Mouse (Mus musculus) ovary, postnatal 36 days (tissue): ENCODE results near the gene Cftr.
A peak's percentile ranks its signal among the peaks of the same experiment; 100 is the strongest.

Experiments
- DNase-seq: peaks from one replicate; pipeline ENCODE4 v3.0.0; 2022; ENCODE audit warnings: low spot score, mixed read lengths

Cftr gene

DNA sequence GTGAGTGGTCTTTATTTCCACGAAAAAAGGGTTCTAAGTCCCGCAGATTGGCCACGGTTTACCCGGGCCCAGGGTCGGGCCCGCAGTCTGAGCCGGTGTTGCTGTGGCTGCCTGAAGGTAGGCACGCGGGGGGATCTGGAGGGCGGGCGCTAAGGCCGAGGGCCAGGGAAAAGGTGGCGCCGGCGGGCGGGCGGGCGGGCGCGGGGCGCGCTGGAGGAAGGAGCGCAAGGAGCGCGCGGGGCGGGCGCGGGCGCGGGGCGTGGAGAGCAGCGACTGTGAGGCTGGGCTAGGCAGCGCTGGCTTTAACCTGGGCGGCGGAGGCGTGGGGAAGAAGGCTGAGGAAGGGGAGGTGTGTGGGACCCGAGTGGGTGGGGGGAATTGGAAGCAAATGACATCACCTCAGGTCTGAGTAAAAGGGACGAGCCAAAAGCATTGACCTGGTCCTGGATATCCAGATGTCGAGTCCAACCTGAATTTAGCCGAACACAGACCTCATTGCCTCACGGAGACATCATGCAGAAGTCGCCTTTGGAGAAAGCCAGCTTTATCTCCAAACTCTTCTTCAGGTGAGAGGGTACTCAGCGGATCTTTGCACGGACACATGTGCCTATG, at the start of gene Cftr:
Gene Cftr, plus strand, starts transcription at position 377 of the 612 bp plus-strand sequence.
- peak; percentile 32 for DNase-seq

DNA sequence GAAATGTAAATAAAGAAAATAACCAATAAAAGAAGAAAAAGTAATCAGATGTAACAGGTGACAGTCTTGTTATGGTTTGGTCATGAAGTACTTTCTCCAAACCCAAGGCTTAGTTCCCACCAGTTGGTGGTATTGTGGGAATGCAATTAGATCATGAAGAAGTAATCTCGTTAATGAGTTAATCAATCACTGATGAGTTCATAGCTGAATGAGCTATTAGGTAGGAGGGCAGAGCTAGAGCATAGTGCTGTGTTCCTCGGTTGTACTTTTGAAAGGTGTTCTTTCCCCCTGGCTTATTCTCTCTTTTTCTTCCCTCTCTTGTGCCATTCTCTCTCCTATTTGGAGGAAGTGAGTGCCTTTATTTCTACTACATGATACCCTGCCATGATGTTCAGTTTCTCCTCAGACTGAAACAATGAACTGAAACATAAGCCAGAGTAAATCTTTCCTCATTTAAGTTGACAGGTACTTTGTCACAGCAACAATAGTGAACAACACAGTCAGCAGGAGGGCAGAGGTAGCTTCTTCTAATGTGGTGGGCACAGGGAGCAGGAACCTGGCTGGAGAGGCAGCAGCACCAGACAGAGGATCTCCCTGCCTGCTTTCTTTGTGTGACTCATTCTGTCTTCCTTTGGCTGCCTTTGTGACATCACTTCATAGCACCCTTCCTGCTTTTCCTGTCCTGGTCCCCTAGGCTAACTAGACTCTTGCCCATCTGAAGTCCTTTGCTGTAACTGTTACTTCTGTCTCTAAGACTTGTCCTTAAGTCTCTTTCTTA, 43.1 kb upstream of the Cftr start:
- no peak for DNase-seq

DNA sequence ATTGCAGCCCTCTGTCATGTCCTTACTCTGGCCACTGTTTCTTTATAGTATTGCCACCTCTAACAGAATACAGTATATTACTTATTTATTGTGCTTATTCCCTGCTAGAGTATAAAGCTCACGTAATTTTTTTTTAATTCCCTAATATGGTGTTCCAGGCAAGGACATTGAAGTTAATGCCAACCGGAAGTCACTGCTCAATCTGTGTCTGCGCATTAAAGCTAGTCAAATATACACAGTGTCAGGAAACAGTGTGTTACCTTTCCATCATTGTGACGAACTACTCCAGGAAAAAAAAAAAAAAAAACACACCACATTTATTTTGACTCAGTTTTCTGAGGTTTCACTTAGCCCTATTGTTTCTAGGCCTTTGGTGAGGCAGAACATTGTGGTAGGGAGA, 42.4 kb upstream of the Cftr start:
- no peak for DNase-seq

DNA sequence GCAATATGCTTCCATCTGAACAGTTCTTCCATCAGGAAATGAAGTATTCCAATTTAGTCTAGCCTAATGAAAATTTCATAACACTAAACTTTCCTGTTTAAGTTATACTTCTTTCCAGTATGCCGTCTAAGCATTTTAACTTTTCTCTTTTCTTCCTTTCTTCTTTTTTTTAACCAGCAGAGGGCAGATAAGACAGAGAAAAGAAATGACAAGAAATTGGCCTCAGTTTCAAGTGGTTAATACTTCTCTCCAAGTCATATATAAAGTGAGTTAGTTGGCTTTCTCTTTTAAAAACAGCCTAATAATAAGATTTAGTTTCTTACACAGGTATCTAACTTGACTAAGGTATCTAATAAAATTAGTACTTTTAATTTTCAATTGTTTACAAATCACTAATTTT, 35.2 kb upstream of the Cftr start:
- no peak for DNase-seq

DNA sequence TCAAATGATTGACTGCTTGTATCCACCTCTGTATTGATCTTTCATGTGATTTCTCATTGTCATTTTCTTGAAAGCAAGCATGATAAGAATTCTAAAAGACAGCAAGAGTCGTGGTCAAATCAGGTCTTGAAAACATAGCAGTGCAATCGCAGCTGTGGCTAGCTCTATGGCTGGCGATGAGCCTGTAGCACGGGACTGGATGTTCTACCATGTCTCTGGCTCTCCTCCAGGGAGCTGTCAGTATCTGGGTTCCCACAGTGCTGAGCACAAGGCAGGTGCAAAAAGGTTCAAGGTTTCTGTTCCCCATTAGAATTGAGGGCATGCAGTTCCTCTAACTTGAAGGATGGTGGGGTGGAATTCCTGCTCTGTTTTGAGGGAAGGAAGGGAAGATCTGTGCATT, 17.5 kb upstream of the Cftr start:
- no peak for DNase-seq

DNA sequence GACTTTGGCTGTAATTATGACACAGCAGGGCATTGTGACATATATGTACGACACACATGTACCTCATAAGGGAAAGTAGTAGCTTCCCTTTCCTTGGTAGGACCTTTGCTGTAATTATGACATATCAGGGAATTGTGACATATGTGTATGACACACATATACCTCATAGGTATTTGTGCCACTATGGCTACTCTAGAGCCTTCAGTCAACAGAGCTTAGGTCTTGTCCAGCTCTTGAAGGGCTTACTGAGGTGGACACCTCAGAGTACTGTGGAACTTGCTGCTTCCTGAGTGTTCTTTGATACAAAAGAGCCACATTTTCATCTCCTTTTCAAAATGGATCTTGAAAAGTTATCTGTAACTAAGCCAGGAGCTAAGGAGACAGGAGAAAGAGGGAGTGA, 869 bp upstream of the Cftr start:
- no peak for DNase-seq

DNA sequence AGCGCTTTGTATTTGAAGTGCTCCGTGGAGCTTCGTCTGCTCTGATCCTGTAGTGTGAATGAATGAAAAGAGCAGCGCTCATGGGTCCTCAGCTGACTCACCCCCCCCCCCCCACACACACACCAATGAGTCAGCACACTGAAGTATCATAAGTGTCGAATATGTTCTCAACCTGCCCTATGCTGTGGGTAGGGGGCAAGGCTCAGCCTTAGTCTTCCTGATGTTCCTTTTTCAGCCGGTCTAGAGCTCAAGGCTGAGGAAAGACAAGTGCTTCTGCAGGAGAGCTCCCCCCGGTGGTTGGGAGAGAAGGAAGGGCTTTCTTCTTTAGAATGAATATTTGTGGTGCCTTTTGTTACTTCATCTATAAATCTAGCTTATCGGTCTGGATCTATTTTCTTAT, 1.1 kb downstream of the Cftr start:
- peak; percentile 9 for DNase-seq

DNA sequence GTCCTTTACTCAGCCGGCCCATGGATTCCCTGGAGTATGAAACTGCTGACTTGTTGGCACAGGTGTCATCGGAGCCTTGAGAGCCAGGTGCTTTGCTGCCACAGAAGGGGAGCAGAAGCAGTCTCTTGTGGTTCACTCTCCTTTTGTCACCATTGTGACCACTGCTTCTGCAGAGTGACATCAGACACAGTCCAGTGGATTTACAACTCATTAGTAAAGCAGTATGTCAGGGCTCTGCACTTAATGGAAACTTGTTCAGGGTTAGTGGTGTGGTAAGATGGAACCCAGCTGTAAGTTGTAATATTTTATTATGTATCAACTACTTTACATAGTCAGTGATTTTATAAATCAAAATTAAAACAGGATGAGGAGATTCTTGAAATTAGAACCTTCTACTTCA, 7.0 kb downstream of the Cftr start:
- DNase-seq, result no peak

DNA sequence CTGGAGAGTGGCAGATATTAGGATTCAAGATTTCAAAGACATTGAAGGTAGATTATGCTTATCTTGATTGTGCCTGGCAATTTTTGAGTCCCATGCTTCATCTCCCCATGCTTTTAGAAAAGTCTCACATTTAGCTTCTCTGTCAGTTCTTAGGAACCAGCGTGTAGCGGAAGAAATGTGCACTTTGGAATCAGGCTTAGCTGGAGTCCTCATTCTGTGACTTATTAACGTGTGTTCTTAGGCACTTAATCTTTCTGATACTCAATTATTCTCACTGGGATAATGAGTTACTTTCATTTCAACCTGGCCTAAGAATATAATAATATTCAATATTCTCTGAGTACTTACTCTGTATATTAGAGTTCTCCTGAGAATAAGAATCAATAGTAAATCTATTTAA, 10.2 kb downstream of the Cftr start:
- DNase-seq, result no peak

DNA sequence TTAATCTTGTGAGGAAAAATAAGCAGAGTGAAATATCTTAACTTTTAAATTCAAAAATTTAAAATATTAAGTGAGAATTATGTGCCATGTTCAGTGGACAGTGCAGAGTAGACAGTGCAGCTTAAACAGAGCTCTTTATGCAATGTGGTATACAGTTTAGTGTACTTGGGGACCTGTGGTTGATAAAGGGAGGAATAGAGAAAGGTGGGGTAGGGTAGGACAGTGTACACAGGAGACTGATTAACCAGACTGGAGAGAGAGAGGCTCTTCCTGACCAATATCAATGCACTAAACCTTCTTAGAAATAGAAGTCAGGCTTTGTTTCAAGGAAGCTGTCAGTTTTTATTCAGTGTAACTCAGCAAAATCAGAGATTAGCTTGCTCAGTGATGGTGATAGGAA, 12.4 kb downstream of the Cftr start:
- DNase-seq, result no peak

DNA sequence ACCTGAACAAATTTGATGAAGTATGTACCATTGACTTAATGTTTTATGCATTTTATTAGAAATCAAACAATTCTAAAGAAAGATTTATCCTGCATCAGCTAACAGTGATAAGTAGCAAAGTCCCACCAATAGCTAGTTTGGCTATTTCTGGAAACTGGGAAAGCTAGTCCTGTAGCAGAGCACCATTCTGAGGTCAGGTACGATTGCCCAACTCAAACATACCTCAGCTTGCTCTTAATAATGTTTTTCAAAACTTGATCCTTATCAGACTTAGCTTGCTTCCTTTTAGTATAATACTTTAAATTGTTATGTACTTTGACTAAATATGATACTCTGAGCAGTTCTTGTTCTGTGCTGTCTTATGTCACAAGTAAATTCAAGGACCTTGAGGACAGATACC, 50.2 kb downstream of the Cftr start:
- DNase-seq, result no peak

DNA sequence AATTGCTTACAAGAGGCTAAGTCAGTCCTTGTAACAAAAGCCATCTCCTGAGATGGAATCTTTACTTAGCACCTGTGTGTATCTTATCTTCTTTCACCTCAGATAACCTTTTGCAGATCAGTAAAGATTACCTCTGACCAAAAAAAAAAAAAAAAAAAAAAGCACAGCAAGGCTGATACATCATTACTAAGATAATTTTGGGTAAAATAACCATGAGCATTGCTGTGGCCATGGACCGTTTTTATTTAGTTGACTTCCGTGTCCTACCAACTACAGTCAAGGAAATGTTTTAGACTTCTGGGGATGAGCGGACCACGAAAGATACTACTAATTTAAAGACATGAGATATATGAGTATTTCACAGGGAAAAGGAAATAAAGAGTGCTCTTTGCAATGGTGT, 52.7 kb downstream of the Cftr start:
- DNase-seq, result no peak

DNA sequence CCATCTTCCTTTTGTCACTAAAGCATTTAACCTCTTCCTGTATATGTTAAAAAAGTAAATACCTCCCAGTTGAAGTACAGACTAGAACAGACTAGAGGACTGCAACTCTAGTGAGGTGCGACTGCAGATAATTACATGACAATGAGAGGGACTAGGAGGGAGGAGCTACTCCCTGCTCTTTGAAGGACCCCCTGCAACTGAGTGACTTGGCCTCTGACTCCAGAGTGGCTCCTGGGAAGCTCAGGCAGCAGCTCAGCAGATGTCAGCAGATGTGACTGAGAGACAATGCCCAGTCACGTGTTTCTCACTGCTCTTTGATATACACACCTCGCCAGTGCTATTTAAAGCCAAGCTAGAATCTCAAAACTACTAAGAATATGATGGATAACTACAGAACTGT, 54.7 kb downstream of the Cftr start:
- DNase-seq, result no peak

DNA sequence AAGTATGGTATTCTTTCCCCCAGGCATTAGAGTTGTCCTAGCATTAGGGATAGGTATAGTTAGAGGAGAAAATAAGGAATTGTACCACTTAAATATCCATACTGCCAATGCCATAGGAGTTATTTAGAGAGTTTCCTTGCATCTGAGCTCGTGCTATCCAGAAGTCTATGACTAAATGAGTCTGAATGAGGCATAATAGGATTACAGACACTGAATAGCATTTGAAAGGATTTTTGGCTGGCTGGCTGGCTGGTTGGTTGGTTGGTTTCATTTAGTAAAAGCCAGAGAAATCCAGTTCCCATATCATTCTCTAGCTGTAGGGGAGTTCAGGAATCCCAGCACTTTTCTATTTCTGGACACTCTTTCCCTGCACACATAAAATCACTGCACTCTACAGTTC, 76.0 kb downstream of the Cftr start:
- no peak for DNase-seq

DNA sequence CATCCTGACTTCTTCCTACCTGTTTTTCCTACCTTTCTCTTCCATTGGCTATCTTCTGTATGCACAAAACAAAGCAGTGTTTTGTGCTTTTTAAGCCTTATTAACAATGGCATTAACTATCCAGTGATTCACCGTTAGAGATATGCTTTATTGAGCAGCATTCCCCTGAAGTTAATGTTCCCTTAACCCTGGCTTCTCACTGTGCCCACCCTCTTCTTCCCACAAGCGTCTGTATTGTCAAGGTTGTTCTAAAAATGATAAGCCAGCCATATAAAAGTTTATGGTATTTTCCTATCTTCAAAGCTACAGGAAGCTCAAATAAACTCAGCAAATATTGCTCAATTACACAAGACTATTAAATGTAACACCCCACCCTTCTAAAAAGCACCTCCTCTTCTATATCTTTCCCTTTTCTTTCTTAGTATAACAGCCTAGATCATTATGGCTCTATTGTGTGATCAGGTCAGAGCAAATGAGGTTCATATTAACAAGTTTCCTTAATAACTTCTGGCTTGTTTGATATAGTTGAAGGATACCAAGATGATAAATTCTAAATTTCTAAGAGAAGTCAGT, 77.5 kb downstream of the Cftr start:
- DNase-seq, result no peak

DNA sequence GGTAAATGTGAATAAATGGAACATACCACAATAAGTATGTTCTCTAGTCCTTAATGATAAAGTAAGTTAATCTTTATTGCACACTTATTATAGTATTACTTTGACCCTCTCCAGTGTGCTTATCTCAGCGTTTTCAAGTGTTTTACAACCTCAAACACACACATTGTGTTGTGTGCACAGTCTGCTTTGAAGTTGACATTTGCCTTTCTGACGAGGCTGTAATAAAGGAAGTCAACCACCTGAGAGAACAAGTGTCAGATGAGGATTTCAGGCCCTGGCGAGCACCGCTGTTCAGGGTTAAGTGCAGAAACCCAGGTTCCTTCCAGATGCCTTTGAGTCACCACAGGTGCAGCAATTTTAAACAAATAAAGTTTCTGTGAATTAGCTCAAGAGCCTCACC, 78.0 kb downstream of the Cftr start:
- no peak for DNase-seq

DNA sequence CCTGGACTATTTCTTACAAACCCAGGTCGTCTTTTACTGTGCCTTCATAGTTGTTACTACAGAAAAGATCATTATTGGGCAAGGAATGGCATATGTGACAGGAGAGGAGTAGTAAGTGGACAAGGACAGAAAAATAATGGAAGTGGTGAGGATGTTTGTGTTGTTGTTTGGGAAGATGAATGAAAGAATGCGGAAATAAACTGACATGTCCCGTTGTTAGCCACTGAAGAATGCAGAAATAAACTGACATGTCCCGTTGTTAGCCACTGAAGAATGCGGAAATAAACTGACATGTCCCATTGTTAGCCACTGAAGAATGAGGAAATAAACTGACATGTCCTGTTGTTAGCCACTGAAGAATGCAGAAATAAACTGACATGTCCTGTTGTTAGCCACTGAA, 84.1 kb downstream of the Cftr start:
- no peak for DNase-seq

DNA sequence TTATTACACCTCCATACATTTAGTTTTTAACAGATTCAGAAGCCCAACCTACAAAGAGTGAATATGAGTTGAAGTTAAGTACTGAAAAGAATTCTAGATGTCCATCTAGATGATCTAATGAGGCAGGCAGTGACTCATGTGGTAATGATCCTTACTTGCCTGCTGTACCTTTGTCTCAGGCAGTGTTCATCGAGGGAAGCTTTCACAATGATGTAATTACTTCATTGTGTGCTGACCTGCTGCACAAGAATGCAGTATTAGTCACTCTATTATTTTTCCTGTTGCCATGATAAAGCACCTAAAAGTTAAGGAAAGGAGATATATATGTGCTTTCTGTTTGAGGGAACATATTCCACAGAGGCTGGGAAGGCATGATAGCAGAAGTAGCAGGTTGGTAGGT, 100.5 kb downstream of the Cftr start:
- DNase-seq, result no peak

DNA sequence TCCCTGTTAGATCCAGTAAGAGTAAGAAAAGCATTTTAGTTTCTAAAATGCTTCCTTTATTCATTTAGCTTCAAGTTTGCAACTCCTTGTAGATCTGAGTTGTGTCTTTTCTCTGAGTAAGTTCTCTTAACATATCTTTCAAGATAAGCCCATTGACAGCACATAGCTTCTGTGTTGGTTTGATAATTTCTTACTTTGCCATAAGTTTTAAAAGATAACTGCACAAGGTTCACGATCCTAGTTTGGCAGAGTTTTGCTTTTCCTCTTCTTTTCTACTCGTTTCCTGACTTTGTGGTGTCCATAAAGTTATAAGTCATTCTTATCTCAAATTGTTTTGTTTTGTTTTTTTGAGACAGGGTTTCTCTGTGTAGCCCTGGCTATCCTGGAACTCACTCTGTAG, 130.3 kb downstream of the Cftr start:
- no peak for DNase-seq

DNA sequence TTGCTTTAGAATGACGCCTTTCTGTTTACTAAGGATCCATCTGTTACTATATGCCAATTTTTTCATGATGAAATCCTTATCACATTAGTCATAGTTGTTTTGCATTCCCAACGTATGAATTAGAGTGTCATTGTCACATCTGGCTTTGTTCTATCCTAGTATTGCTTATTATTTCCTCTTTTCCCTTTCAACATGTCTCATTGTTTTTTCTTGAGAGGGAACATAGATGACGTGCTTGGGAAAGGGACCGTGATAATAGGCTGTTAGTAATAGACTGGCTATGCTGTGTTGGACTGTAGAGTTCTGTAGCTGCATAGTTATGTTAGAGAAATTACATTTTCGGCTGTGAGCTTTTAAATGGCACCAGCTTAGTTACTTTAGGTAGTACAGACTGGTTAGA, 131.6 kb downstream of the Cftr start:
- DNase-seq, result no peak

DNA sequence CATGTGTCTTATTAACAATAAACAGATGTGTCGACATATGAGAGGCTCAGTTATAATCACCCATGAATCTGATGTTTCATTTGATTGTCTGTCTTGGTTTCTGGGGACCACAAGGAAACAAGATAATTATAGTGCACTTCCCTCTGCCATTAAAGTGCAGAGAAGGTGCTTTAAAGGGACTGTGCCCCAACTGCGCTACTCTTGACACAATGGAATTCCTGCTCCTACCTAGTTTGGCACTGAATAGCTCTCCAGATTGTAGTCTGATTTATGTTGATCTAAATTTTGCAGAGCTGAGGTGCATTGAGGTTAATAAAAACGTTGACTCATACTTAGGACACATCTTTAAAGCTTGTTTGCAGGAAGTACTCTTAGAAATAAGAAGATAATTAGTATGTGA, 132.7 kb downstream of the Cftr start:
- DNase-seq, result no peak

DNA sequence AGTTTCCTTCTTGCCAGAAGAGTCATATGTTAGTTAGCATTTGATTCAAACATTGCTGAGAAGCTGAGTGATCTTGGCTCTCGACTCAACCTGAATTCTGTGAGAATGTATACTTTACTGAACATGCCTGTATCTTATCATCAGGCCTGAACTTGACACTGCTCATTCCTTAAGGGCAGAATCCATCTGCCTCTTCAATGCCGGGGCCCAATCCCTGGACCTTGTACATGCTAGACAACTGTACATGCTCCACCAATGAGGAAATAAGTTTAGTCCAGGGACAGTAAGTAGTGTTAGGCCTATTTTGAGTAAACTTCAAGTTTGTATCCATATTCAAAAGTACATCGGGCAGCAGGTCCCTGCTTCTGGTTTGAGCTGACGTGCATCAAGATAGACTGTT, 134.6 kb downstream of the Cftr start:
- no peak for DNase-seq

DNA sequence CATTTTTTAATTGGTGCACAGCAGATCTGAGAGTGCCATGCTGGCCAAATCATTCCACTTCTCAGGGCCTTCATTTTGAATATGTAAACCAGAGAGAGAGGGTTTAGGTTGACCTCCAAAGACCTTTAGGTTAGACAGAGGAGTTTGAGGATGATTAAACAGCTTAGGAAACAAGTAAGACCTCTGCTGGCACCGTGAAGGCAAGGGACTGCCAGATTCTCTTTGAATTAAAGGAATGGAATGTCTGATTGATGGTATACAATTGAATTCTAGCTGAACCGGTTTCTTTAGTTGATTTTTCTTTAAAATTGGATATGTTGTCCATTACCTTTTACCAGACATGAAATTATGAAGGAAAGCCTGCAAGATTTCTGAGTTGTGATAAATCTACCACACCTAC, 140.5 kb downstream of the Cftr start:
- DNase-seq, result no peak
